Mouse (Mus musculus) liver, embryonic 12.5 days (tissue): ENCODE measurements around the gene Map9. TPM values are rescaled to one million over a fixed set of nuclear protein-coding genes. Genes with fewer than 3 reads are reported as not detected.
"Not testable (repeated sequence)": the region's sequence is repeated elsewhere in the genome, so short reads cannot be mapped to it uniquely, and the experiment has no call there.

ENCODE experiments used
- ATAC-seq: fragments of 200-750 bp; cut with Nextera tagmentation; 2 replicates; pipeline ENCODE4 v1.8.0; 2017; ENCODE audit warnings: moderate number of reproducible peaks, mild to moderate bottlenecking, moderate library complexity
- H3K27ac ChIP-seq: fragments of 300-500 bp; sonication (generic); 2 replicates; pipeline ENCODE4 v1.5.1; 2016; ENCODE audit warnings: mild to moderate bottlenecking
- H3K27me3 ChIP-seq: fragments of 300-500 bp; sonication (generic); replicated peaks from 2 replicates; pipeline ENCODE4 v1.6.1; 2016; ENCODE audit warnings: mild to moderate bottlenecking, moderate library complexity
- H3K36me3 ChIP-seq: fragments of 300-500 bp; sonication (generic); 2 replicates; pipeline ENCODE4 v1.6.1; 2016; ENCODE audit warnings: mild to moderate bottlenecking, moderate library complexity
- H3K4me1 ChIP-seq: fragments of 300-500 bp; sonication (generic); 2 replicates; pipeline ENCODE4 v1.6.1; 2016
- H3K4me2 ChIP-seq: fragments of 300-500 bp; sonication (generic); 2 replicates; pipeline ENCODE4 v1.6.1; 2016; ENCODE audit warnings: mild to moderate bottlenecking, moderate library complexity
- H3K4me3 ChIP-seq: fragments of 300-500 bp; sonication (generic); 2 replicates; pipeline ENCODE4 v1.5.1; 2016; ENCODE audit warnings: mild to moderate bottlenecking, moderate library complexity
- H3K9ac ChIP-seq: fragments of 300-500 bp; sonication (generic); 2 replicates; pipeline ENCODE4 v1.6.1; 2016; ENCODE audit warnings: mild to moderate bottlenecking, moderate library complexity
- H3K9me3 ChIP-seq: fragments of 300-500 bp; sonication (generic); replicated peaks from 2 replicates; pipeline ENCODE4 v1.6.1; 2016; ENCODE audit warnings: mild to moderate bottlenecking, moderate library complexity
- WGBS: fragments of 180-500 bp; shearing (Covaris S2); methylation state at CpG from one replicate; pipeline ENCODE4 v1.1.7; 2016; ENCODE audit not compliant: insufficient replicate concordance; 5-methylcytosine and 5-hydroxymethylcytosine counted together
- polyA plus RNA-seq: library from polyadenylated mRNA; unstranded; fragments of >200 nt; fragmentation: Nextera tagmentation; extraction: Ambion mirVana; gene quantifications from 2 replicates; pipeline ENCODE4 v1.2.1, GENCODE M21; 2016

Gene Map9
- polyA plus RNA-seq, 1 experiment from 2014 or later: 0.86 TPM

- 75% methylated on average over 8 of the region's 8 CpGs for WGBS
- Histone ChIP-seq H3K4me2 (no peak overlapping the region), H3K9me3 (no peaks in the 10 kb centered on the region), H3K36me3 (no peaks in the 10 kb centered on the region), H3K27ac (no peak overlapping the region), H3K9ac (no peak overlapping the region), H3K4me3 (no peak overlapping the region), H3K27me3 (no peaks in the 10 kb centered on the region), H3K4me1 (no peaks in the 10 kb centered on the region)
- ATAC-seq: no peak
These were observed 77.5 kb downstream of the Map9 start for GRCm38 (mm10) chr3:82435351-82435750.

DNA sequence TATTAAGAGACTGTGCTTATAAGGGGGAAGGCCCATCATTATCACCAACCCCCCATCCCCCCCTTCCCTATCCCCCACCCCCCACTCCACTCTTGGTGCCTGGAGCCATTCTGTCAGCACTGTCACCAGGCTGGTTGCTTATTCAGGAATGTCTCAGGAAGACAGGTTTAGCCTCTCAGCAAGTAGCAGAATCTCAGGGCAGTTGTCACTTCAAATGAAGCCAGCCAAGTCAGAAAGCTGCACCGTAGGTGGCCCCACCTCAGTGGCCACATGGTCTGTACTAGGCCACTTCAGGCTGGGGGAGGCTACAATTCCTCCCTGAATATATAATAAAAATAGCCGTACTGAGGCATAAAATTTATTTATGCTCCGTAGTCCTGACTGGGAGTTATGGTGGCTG is 83.1 kb downstream of the Map9 start:
- no peaks in the 10 kb centered on the region for H3K4me1 ChIP-seq
- H3K4me2 ChIP-seq: no peak overlapping the region
- no peak overlapping the region for H3K9ac ChIP-seq
- no peaks in the 10 kb centered on the region for H3K36me3 ChIP-seq
- H3K4me3 ChIP-seq: no peak overlapping the region
- H3K27me3 ChIP-seq: no peaks in the 10 kb centered on the region
- WGBS: 48% methylated on average over 3 of the region's 3 CpGs
- ATAC-seq: no peak
- H3K9me3 ChIP-seq: no peaks in the 10 kb centered on the region
- no peak overlapping the region for H3K27ac ChIP-seq

DNA sequence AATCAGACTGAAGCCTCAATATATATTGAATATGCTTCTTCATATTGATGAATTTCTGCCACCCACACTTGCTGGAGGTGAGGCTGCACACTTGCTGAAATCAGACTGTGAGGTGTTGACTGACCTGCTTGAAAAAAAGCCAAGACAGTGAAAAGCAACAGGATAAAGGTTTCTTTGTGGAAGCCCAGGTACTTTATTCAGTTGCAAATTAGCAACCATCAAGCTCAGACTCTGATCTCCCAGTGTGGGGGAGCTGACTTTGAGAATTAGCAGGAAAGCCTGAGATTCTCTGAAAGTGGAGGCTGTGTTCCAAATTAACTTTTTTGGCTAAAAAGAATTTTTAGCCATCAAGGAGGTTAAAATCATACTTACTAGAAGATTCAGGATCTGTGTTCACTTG is 83.8 kb downstream of the Map9 start:
- not testable (repeated sequence) for H3K4me1 ChIP-seq, H3K27me3 ChIP-seq, H3K27ac ChIP-seq, H3K36me3 ChIP-seq, H3K9me3 ChIP-seq, H3K4me2 ChIP-seq, H3K9ac ChIP-seq, ATAC-seq, H3K4me3 ChIP-seq

Other genes with a start within 250 kb of the Map9 start
- 9.8 TPM in 2 replicates for gene Gucy1a1, start 212.3 kb upstream of the Map9 start, polyA plus RNA-seq
- gene Npy2r, start 190.0 kb downstream of the Map9 start, polyA plus RNA-seq: 0.08 TPM in 1 of 2 replicates, not detected in the other